Mouse (Mus musculus) adrenal gland, postnatal 14 days (tissue): ENCODE results near the gene Cyren. TPM values are rescaled to one million over a fixed set of nuclear protein-coding genes. Genes with fewer than 3 reads are reported as not detected.

Source experiments
- DNase-seq: peaks from one replicate; pipeline ENCODE4 v3.0.0; 2021; ENCODE audit warnings: mixed read lengths
- long read RNA-seq, 2 experiments: library from polyadenylated mRNA; stranded (forward); transcript quantifications; one replicate each; pipeline ENCODE4 v2.0.0; 2021
- total RNA-seq: library from RNA; stranded (reverse); gene quantifications from 2 replicates; pipeline ENCODE4 v1.2.3, GENCODE M21; 2021

Gene Cyren
- total RNA-seq, result 8.1 and 8.5 TPM in 2 replicates
- long read RNA-seq, experiment 1, partial matches to known transcripts, result 1 of 17 reads
- long read RNA-seq, experiment 1, other reads (novel, unspliced or antisense), result 14 of 17 reads
- long read RNA-seq, experiment 2, partial matches to known transcripts, result 2 of 14 reads
- long read RNA-seq, experiment 2, other reads (novel, unspliced or antisense), result 11 of 14 reads

DNA sequence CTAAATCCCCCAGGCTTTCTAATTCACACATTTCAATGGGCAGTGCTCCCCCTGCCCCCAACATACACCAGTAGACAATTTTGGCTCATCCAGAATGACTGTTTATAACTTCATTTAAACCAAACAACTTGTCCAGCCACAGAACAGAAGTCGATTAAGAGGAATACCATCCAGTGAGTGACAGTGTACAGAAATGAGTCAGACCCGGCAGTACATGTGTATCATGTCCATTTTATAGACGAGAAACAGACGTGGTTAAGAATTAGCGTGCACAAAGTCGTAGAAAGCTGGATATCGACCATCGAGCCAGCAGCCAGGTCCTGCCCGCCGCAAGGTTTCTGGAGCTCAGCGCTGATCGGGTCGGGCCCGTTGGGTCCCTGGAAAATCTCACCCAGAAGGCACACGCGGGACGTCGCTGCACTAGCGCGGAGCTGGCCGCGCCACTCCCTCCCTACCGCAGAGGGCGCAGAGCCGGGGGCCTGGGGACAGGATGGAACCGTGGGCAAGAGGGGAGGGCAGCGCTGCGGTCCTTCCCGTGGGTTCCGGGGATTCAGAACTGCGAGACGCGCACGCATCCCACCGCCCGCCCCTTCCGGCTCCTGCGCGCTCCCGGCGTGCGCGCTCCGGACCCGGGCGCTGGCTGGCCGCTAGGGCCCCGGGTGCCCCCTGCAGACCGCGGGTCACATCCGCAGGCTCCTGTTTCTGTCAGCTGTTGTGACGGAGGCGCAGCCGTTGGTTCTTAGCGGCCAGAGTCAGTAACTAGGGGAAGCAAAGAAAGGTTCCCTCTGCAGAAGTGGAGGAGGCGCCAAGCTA lies at the start of gene Cyren:
Gene Cyren (minus strand): TSS at position 552 of the 813 bp plus-strand sequence.
- DNase-seq, result peak; percentile 97

DNA sequence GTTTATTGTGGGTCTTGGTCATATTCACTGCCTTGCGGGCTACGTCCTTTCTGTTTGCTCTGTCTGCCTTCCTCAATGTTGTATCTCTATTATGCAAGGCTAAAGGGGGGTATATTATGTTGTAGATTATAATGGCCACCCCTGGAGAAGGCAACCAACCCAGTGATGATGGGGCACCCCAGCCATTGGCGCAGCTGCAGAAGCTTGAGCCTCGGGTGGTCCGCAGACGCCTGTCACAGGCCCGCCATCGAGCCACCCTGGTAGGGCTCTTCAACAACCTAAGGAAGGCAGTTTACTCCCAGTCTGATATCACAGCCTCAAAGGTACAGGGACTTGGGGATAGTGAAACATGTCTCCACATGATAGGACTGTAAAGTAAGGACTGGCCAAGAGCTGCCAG lies 49.7 kb upstream of the Cyren start:
- no peak for DNase-seq

DNA sequence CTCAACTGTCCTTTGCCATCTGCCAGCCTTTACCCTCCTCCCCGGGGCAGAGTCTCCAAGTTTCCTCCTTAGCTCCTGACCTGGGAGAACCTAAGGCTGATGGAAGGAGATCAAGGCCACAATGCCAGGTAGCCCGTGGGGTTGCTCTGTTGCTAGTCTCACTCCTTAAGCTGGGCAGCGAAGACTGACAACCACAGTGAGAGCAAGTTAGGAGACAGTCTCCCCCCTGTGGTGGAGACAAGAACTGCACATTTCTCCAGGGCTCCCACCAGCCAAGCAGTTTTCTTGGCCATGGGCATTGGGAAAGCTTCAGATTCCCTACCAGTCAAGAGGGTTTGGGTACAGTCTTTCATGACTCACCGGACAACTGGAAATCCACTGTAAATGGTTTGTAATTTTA lies 49.3 kb upstream of the Cyren start:
- peak; percentile 78 for DNase-seq

DNA sequence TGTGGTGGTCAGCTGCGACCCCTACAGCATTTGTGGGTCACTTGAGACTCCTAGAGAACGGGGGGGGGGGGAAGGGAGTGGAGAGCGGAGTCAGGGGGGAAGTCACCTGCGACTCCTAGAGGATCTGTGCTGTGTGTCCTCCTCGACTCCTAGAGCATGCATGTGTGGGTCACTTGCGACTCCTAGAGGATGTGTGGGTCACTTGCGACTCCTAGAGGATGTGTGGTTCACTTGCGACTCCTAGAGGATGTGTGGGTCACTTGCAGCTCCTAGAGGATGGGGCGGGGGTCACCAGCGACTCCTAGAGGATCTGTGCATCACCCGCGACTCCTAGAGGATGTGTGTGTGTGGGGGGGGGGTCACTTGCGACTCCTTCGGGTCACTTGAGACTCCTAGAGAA lies 44.1 kb upstream of the Cyren start:
- peak; percentile 74 for DNase-seq

DNA sequence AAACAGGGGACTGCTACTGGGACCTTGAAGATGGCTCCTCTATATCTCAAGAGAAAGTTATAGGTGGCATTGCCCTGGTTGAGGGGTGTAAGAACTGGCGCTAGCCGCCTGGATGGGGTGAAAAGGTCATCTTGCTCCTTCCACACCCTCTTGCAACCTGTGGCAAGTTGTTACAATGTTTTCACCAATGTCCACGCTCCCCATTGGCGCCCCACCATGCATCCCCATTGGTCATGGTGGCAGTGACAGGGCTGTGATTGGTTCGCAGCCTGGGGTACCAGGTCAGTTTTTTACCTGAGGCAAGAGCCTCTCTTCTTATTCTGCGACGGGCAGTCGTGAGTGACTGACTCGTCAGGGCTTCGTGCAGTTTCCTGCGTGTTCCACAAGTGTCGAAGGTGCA lies 42.8 kb upstream of the Cyren start:
- no peak for DNase-seq

DNA sequence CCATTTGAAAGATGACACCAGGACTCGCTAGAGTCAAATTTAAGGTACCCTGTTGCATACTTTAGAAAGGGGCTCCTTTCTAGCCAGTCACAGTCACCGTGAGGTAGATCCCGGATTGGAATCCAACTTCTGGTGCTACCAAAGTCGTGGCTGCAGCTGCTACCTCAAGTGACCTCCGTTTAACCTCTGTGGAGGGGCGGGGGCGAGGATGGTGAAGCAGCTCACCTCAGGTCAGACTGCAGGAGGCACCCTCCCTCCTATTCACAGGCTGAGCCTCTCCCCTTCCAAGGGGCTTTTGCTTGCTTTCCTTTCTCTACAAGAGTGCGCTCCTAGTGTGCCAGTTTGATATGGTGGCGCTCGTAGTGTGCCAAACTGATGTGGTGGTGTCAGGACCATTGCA lies 42.1 kb upstream of the Cyren start, which contains the start of gene Stra8:
Gene Stra8 (plus strand): TSS at position 208 of the 400 bp plus-strand sequence.
- DNase-seq, result no peak

DNA sequence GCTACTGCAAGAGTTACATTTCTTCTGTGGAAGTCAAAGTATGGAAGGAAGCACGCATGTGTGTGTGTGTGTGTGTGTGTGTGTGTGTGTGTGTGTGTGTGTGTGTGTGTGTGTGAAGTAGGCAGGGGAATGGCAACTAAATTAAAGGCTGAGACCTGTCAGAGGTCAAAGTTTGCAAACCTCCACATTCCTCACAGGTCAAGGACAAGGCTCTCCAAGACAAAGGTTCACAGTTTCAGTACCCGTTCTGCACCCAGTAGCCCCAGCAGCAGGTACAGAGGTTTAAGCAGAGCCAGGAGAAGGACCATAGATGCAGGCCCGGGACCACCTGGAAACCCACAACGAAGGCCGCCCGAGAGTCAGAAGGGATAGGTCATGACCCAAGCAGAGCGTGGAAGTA lies 41.3 kb upstream of the Cyren start:
- no peak for DNase-seq

DNA sequence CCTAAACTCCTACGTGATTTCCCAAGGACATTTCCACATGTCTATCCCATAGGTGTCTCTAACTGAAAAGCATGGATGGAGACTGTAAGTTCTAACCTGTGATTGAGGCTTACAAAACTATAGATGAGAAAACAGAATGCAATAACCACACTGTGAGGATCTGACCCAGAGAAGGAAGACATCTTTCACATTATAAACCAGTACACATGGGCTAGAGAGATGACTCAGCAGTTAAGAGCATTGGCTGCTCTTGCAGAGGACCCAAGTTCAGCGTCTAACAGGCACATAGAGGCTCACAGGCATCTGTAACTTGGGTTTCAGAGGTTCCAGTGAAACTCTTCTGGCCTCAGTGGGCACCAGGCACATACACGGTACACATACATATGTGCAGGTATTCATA lies 36.6 kb upstream of the Cyren start:
- DNase-seq, result no peak

DNA sequence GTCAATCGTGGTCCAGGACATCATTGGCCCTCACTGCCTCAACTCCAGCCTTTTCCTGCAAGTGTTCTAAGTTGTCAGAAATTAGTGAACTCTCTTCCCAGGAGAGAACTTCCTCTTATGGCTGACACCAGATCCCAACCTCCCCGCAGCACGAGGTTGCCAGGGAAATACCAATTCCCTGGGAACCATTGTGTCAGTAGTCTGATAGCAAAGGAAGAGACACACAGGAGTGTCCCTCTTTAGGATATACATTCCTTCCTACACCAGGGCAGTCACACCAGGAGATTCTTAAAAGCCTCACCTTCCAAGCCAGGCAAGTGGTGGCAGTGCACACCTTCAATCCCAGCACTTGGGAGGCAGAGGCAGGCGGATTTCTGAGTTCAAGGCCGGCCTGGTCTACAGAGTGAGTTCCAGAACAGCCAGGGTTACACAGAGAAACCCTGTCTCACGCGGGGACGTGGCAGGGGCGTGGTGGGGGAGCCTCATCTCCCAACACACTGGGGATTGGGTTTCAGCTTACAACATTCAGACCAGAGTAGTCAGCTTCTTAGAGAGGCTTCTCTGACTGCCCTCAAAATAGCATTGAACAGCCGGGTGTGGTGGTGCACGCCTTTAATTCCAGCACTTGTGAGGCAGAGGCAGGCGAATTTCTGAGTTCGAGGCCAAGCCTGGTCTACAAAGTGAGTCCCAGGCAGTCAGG lies 35.6 kb upstream of the Cyren start:
- no peak for DNase-seq

DNA sequence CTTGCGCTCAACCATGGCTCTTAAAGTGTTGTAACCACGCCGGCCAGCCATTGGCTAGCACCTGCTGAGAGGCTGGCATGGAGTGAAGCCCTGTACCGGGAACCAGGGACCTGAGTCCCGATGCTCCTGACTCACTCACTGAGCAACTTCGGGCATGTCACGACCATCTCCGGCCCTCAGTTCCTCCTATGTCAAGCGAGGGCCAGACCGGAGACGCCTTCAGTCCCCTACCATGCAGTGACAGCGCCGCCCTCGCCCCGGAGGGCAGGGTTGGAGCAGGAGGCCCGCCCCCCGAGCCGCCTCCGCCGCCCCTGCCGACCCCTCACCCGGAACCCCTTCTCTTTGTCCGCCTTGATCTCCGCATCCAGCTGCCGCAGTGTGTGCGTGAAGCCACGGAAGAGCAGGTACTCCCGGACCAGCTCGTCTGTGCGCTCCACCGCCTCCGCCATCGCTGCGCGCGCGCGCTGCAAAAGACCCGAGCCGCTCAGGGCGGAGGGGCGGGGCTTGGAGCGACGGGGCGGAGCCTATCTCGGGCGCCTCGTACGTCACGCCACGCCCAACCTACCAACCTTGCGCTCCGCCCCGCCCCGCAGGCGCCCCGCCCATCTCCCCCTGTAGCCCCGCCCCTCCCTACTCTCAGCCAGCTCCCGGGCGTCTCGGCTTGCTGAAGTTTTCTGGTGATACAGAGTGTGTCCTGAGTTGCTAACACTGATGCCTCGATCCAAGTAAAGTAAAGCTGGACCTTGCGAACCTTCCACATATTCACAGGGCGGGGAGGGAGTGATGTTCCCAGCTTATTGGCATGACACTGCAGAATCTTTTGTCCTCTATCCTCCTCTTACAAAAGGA lies 32.7 kb upstream of the Cyren start, which contains the start of gene Wdr91:
Gene Wdr91 (minus strand): TSS at position 506 of the 849 bp plus-strand sequence.
- peak; percentile 97 for DNase-seq

DNA sequence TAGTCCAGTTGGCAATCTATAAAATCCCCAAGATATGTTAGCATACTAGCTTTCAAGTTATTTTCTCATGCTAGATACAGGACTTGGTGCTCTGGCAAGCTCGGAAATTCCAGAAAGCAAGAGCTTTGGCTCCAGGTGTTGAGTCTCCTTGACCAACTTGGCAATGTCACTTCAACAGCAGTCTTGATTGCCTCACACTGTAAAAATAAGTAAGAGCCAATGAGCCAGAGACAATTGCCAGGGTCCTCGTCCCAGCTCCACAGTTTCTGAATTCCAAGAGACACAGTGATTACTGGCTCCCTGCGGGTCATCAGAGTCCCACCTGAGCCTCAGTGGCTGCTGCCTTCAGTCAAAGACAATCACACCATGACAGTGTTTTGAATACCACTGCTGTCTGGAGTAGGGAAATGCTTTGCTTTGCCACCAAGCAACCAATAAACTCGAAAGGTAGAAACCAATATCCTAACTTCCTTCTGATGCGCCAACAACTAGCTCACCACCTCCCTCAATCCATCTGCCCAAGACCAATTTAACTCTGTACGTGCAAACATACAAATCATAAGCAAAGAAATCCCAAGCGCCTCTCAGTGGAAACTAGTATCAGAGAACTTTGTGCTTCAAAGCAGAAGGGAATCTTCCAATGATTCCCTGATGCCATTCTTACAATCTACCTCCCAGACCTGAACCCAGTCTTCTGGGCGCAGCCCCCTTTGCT lies 31.9 kb upstream of the Cyren start:
- DNase-seq, result peak; percentile 22

DNA sequence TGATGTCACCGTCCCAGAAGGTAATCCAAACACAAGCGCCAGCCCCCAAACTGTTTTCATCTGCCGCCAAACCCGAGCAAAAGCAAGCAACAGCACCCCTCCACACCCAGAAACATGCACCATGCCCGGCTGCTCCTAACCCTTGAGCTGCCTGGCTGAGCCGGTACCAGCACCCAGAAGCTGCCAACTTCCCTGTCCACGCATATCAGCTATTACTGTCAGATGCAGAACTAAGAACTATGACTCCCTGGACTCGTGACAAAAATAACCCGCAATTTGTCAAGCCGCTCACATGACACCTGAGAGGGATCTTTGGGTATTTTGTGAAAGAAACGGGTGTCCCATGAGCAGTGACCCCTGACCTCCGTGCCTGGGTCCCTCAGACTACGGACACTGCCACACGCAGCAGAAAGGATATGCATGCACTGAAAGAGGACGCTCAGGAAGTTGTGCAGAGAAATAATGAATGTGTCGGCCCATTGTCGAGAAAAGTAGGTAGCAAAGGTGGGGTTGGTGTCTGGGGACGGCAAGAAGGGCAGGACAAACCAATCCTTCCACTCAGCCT lies 29.9 kb upstream of the Cyren start:
- DNase-seq, result no peak

DNA sequence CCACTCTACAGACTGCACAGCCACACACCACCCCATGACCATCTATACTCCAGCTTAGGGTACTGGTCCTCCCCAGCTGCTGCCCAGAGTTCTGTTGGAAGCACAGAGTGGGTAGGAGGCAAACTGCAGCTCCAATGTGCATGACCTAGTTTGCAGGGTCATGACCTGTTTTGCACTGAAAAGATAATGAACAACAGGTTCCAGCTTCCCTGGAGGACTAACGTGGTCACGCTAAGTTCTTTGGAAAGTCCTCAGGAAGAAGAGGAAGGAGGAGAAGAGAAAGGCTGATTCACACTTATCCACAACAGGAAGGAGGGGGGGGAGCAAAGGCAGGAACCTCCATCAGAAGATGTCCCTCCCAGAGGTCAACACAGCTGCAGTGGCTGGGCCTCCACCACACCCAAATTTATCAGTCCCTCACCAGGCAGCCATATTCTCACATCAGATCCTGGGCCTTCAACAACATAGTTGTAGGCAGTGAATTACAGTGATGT lies 29.3 kb upstream of the Cyren start:
- DNase-seq, result no peak

DNA sequence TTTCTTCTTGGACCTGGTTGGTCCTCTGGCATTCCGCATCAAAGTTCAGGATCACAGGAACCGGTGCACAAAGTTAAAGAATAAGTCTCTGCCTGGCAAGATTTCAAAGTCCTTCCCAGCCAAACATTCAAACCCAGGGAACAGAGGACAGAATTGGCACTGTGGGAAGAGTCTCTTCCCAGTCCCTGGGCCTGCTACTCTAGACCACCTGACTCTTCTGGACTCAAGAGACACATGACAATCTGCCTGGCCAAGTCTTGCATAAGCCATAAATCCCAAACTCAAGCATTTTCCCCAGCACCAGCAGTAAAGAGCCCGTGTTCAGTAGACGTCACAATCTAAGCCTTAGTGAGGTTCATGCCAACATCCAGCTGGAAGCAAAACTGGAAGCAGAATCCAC lies 28.8 kb upstream of the Cyren start:
- DNase-seq, result peak; percentile 25

DNA sequence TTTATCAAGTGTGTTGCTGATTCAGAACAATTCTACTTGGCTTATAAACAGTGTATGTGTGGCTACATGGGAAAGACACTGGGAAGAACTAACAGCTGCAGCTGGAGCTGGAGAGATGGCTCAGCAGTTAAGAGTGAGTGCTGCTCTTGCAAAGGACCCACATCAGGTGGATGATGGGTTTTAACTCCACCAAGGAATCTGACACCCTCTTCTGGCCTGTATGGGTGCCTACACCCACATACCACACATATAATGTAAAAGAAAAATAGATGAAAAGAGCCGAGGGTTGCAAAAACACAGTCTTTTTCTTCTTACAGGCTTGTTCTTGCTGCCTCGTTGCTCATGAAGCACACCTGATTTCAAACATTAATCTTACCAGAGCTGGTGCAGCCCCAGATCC lies 28.3 kb upstream of the Cyren start:
- DNase-seq, result no peak

DNA sequence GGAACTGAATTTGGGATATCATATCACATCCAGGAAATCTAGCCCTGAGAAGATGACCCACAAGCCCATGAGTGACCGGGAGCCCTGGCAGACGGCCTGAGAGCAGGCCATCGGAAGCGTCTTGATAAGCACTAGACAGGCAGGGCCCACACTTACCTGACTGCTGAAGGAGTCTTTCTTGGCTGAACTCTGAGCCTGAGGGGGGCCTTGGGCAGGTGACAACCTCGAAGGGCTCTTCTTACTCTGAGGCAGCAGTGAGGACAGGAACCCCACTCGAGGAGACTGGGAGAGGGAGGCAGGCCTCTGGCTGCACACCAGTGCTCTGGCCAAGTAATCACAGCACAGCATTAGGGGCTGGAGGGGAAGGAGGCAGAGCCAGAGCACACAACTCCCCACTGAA lies 26.5 kb upstream of the Cyren start:
- DNase-seq, result no peak

DNA sequence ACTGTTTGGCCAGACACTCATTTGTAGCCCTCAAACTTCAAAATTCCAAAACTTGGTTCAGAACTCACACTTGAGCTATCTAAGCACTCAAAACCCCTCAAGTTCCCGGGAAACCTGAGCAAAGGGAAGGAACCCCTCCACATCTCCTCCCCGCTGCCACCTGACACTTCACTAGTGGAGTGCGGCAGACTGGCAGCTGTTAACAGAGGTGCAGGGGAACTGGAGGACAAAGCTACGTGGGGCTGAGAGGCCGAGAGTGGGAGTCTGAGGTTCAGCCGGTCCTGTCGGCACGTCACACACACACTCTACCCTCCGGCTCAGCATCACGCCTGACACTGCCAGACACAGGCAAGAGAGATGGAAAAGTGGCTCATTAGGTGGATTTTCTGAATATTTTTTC lies 26.0 kb upstream of the Cyren start:
- no peak for DNase-seq

DNA sequence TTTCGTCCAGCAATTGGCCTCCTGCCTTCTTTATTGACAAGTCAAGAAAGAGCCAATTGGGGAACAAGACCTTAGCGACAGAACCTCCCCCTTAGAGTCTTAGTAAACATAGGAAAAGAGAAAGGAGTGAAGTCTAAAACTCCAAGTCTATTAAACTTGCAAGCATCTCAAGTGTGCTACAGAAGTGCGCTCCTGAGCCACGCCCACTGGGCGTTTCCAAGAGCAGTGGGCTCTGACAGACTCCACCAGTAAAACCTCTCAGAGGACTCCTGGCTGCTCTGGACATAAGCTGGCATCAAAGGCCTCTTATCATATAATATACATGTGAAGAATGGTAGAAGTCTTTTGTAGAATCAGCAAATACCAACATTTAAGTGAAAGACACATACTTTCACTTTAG lies 25.6 kb upstream of the Cyren start:
- DNase-seq, result no peak

DNA sequence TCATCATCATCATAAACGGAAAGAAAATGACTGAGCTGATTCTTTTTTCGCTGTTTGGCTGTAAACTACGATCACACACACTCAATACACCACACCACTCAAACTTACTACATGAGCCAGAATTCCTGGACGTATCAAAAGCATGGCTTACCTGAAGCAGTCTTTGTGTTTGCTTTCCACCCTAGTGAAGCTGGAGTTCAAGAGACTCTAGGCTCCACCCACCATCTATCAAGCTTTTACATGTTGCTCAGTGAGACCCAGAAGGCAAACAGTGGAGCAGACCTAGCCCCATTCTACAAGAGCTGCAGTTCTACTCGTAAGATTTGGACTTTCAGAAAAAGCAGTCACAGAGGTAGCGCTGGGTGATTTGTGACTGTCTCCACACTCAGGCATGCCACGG lies 24.7 kb upstream of the Cyren start:
- DNase-seq, result no peak

DNA sequence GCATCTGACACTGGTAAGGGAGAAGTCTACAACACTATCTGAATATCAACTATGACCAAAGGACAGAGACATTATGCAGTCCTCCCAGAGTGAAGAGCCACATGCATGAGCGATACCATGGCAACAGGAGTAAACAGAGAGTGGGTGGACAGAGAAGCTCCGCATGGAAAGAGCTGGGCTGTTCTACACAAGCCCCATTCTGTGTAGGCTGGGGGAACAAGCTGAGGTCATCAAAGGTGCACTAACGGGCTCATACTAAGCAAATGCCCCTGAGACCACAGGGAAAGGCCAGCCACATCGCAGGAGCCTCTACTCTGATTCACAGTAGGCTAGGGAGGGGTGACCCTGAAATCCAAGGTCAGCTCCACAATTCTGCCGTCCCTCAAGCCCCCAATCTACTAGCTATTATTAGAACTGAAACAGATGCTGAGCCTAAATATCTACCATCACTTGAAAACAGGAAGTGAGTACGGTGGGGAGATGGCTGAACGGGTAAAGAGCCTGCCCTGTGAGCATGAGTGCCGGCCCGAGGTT lies 24.1 kb upstream of the Cyren start:
- DNase-seq, result no peak

DNA sequence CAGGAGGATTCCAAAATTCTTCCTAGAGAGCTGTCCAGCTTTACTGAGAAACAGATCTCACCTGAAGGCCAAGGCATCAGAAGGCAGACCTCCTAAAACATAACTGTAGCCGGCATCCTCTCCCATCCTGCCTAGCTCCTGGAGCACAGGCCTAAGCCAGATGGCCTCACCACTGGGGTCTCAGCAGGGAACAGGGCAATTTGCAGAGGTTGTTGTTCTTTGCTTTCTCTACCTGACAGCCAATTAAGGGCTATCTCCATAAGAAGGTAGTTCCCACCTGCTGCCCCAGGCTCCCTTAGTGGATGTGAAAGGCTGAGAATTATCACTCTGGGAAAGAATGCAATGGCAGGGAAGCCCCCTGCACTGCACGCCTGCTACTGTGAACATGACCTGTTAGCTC lies 23.1 kb upstream of the Cyren start:
- DNase-seq, result no peak
